Mouse (Mus musculus) megakaryocyte, embryonic 14.5 days (primary cell): ENCODE measurements around the gene Ear14. TPM values are rescaled to one million over a fixed set of nuclear protein-coding genes. Genes with fewer than 3 reads are reported as not detected.
"Not testable (repeated sequence)": the region's sequence is repeated elsewhere in the genome, so short reads cannot be mapped to it uniquely, and the experiment has no call there.

Source experiments
- H3K27me3 ChIP-seq: replicated peaks from 2 replicates; pipeline ENCODE3; 2012; ENCODE audit warnings: inconsistent platforms
- H3K36me3 ChIP-seq: replicated peaks from 2 replicates; pipeline ENCODE3; 2012; ENCODE audit warnings: low read length, inconsistent platforms, mixed read lengths
- H3K4me1 ChIP-seq: 2 replicates; pipeline ENCODE4 v1.6.1; 2012; ENCODE audit warnings: inconsistent platforms
- H3K4me3 ChIP-seq: replicated peaks from 2 replicates; pipeline ENCODE3; 2012; ENCODE audit warnings: moderate library complexity, mild to moderate bottlenecking, inconsistent platforms
- H3K9me3 ChIP-seq: 2 replicates; pipeline ENCODE4 v1.6.1; 2012; ENCODE audit warnings: inconsistent platforms
- FLI1 ChIP-seq: IDR thresholded peaks from 2 replicates; pipeline ENCODE4 v1.6.1; 2012; ENCODE audit warnings: low read length, inconsistent platforms, mixed read lengths
- GATA1 ChIP-seq: IDR thresholded peaks from 3 replicates; pipeline ENCODE4 v1.6.1; 2012; ENCODE audit warnings: mixed read lengths, low read length, inconsistent platforms, borderline replicate concordance
- polyA plus RNA-seq: library from polyadenylated mRNA; stranded (reverse); fragments of >175 nt; gene quantifications from 2 replicates; pipeline ENCODE4 v1.2.3, GENCODE M21; 2012; ENCODE audit warnings: low replicate concordance; ENCODE audit not compliant: insufficient read depth

Ear14 gene
- polyA plus RNA-seq: not detected in 2 replicates

GRCm38 (mm10) chr14:51203115-51203514 is at the start of gene Ear14:
Gene Ear14, plus strand, starts transcription at chr14:51203391.
- H3K36me3 ChIP-seq: no peaks in the 10 kb centered on the region
- TF ChIP-seq GATA1 (no peak), FLI1 (no peak)
- H3K4me1 ChIP-seq: peaks cover 7% of the 10 kb centered on the region
- no peaks in the 10 kb centered on the region for H3K9me3 ChIP-seq
- H3K4me3 ChIP-seq: no peak within 1 kb of the TSS
- no peaks in the 10 kb centered on the region for H3K27me3 ChIP-seq

- Histone ChIP-seq H3K36me3 (no peaks in the 10 kb centered on the region), H3K4me1 (0 out of 2 replicates have a peak, but pooled peaks cover 3% of the 10 kb centered on the region), H3K9me3 (no peaks in the 10 kb centered on the region), H3K4me3 (no peak overlapping the region), H3K27me3 (no peaks in the 10 kb centered on the region)
- no peak for TF ChIP-seq GATA1
- no peak for TF ChIP-seq FLI1
Observed at GRCm38 (mm10) chr14:51156056-51156735, 47.0 kb upstream of the Ear14 start.

GRCm38 (mm10) chr14:51156736-51157068 is 46.5 kb upstream of the Ear14 start:
- Histone ChIP-seq H3K27me3 (no peaks in the 10 kb centered on the region), H3K4me1 (0 out of 2 replicates have a peak, but pooled peaks cover 3% of the 10 kb centered on the region), H3K36me3 (no peaks in the 10 kb centered on the region), H3K9me3 (no peaks in the 10 kb centered on the region), H3K4me3 (no peak overlapping the region)
- TF ChIP-seq FLI1 (no peak), GATA1 (no peak)

GRCm38 (mm10) chr14:51157072-51157471 is 46.1 kb upstream of the Ear14 start:
- 0 out of 2 replicates have a peak, but pooled peaks cover 3% of the 10 kb centered on the region for H3K4me1 ChIP-seq
- no peaks in the 10 kb centered on the region for H3K36me3 ChIP-seq
- H3K9me3 ChIP-seq: no peaks in the 10 kb centered on the region
- no peak for TF ChIP-seq FLI1
- no peak for TF ChIP-seq GATA1
- no peaks in the 10 kb centered on the region for H3K27me3 ChIP-seq
- H3K4me3 ChIP-seq: no peak overlapping the region

GRCm38 (mm10) chr14:51161976-51162375 is 41.2 kb upstream of the Ear14 start, which contains the start of gene Rnase2b:
Gene Rnase2b, plus strand, starts transcription at chr14:51162260.
- H3K4me1 ChIP-seq, H3K36me3 ChIP-seq, H3K27me3 ChIP-seq, H3K4me3 ChIP-seq, H3K9me3 ChIP-seq: not testable (repeated sequence)

GRCm38 (mm10) chr14:51163323-51163722 is 39.9 kb upstream of the Ear14 start:
- H3K4me1 ChIP-seq, H3K27me3 ChIP-seq, H3K9me3 ChIP-seq, H3K4me3 ChIP-seq, H3K36me3 ChIP-seq: not testable (repeated sequence)

GRCm38 (mm10) chr14:51165435-51165834 is 37.8 kb upstream of the Ear14 start:
- no peak for TF ChIP-seq GATA1
- no peak for TF ChIP-seq FLI1
- no peaks in the 10 kb centered on the region for H3K4me1 ChIP-seq

GRCm38 (mm10) chr14:51166068-51166467 is 37.1 kb upstream of the Ear14 start:
- Histone ChIP-seq H3K4me1 (no peaks in the 10 kb centered on the region), H3K4me3 (no peak overlapping the region)
- TF ChIP-seq GATA1: no peak
- TF ChIP-seq FLI1: no peak

More at GRCm38 (mm10) chr14:51165435-51165834, 37.8 kb upstream of the Ear14 start:
- Histone ChIP-seq H3K27me3 (no peaks in the 10 kb centered on the region), H3K9me3 (peaks cover 4% of the 10 kb centered on the region; the same call in 1 of the 2 replicates), H3K36me3 (no peaks in the 10 kb centered on the region), H3K4me3 (no peak overlapping the region)

GRCm38 (mm10) chr14:51172095-51172865 is 30.9 kb upstream of the Ear14 start:
- not testable (repeated sequence) for H3K36me3 ChIP-seq, H3K27me3 ChIP-seq, H3K4me1 ChIP-seq, H3K4me3 ChIP-seq, H3K9me3 ChIP-seq

More at GRCm38 (mm10) chr14:51166068-51166467, 37.1 kb upstream of the Ear14 start:
- H3K9me3 ChIP-seq: peaks cover 4% of the 10 kb centered on the region; the same call in 1 of the 2 replicates
- H3K27me3 ChIP-seq: no peaks in the 10 kb centered on the region
- H3K36me3 ChIP-seq: no peaks in the 10 kb centered on the region

- not testable (repeated sequence) for H3K4me1 ChIP-seq, H3K4me3 ChIP-seq, H3K27me3 ChIP-seq, H3K36me3 ChIP-seq, H3K9me3 ChIP-seq
Observed at GRCm38 (mm10) chr14:51172947-51173346, 30.2 kb upstream of the Ear14 start.
